Mouse (Mus musculus): ENCODE results near the gene Gm49354. TPM values are rescaled to one million over a fixed set of nuclear protein-coding genes. Genes with fewer than 3 reads are reported as not detected.

Gm49354 gene
- polyA plus RNA-seq, 1 experiment from 2014 or later: not detected

DNA sequence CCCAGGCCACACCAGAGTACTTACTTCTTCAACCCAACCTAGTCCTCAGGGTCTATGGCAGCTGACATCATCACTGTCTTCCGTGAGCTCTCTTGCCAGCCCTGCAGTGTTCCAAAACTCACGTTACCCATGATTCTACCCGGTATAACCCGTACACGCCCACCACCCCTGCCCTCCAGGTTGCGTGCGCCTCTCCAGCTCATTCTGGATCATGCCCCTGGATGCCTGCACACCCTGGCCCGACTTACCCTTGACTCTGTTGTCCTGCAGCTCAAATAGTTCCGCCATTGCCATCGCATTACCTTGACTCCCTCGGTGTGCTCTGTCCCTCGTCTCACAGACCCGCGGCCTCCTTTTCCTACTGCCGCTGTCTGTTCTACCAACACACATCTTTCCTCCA lies 71.8 kb downstream of the Gm49354 start, which contains the start of gene Spata31d1a:
Spata31d1a (minus strand) TSS at position 101 of the 400 bp plus-strand sequence.
- Histone ChIP-seq H3K36me3 (ENCODE audit: control insufficient read depth, insufficient read depth) (no peaks in the 10 kb centered on the region), H3K4me3 (ENCODE audit: low read depth, low read length) (no peak within 1 kb of the TSS), H3K4me2 (ENCODE audit: low read depth, low read length) (no peak within 1 kb of the TSS), H3K27ac (ENCODE audit: low read length) (no peak within 1 kb of the TSS), H3K4me1 (ENCODE audit: control insufficient read depth, low read depth, low read length) (no peaks in the 10 kb centered on the region), H3K9ac (ENCODE audit: low read depth, low read length) (no peak within 1 kb of the TSS), H3K9me3 (replicated peaks; ENCODE audit: control insufficient read depth, low read length) (no peaks in the 10 kb centered on the region), H3K27me3 (ENCODE audit: control insufficient read depth, insufficient read depth, low read depth, low read length) (no peaks in the 10 kb centered on the region)
- ATAC-seq (ENCODE audit: low read depth): no peak
- 80% methylated on average over 15 of the region's 15 CpGs for WGBS (ENCODE audit: insufficient replicate concordance)

Other genes with a start within 250 kb of the Gm49354 start
- 7.3 and 9.0 TPM in 2 replicates for gene Agtpbp1, start 197.0 kb downstream of the Gm49354 start, polyA plus RNA-seq (2015; fragmentation: Nextera tagmentation; extraction: Ambion mirVana)
- gene Naa35, start 197.0 kb downstream of the Gm49354 start, polyA plus RNA-seq (2015; fragmentation: Nextera tagmentation; extraction: Ambion mirVana): 22.1 and 23.0 TPM in 2 replicates
- 36.8 and 38.6 TPM in 2 replicates for gene Golm1, start 106.4 kb downstream of the Gm49354 start, polyA plus RNA-seq (2015; fragmentation: Nextera tagmentation; extraction: Ambion mirVana)
- gene 4921517D22Rik, start 88.1 kb downstream of the Gm49354 start, polyA plus RNA-seq (2015; fragmentation: Nextera tagmentation; extraction: Ambion mirVana): not detected in 2 replicates
- gene Spata31d1a, start 71.9 kb downstream of the Gm49354 start, polyA plus RNA-seq (2015; fragmentation: Nextera tagmentation; extraction: Ambion mirVana): 0.12 TPM in 1 of 2 replicates, not detected in the other
- not detected in 2 replicates for gene Spata31d1b, start 70.0 kb downstream of the Gm49354 start, polyA plus RNA-seq (2015; fragmentation: Nextera tagmentation; extraction: Ambion mirVana)
- gene Spata31d1d, start 50.5 kb downstream of the Gm49354 start, polyA plus RNA-seq (2015; fragmentation: Nextera tagmentation; extraction: Ambion mirVana): 0.02 TPM in 1 of 2 replicates, not detected in the other
- gene 1700014D04Rik, start 35.5 kb downstream of the Gm49354 start, polyA plus RNA-seq (2015; fragmentation: Nextera tagmentation; extraction: Ambion mirVana): not detected in 2 replicates
- 224 and 231 TPM in 2 replicates for gene Isca1, start 12.4 kb downstream of the Gm49354 start, polyA plus RNA-seq (2015; fragmentation: Nextera tagmentation; extraction: Ambion mirVana)
- gene Tut7, start 40.9 kb upstream of the Gm49354 start, polyA plus RNA-seq (2015; fragmentation: Nextera tagmentation; extraction: Ambion mirVana): 57.3 and 59.6 TPM in 2 replicates